Mouse (Mus musculus): Measurements from ENCODE around the gene Nploc4.

Gene Nploc4

GRCm38 (mm10) chr11:120437152-120437856 lies at the start of gene Nploc4:
Nploc4 (minus strand) TSS chr11:120437708.
- DNase-seq (ENCODE audit: extremely low read depth, low read depth) = peak; percentile 51

DNA sequence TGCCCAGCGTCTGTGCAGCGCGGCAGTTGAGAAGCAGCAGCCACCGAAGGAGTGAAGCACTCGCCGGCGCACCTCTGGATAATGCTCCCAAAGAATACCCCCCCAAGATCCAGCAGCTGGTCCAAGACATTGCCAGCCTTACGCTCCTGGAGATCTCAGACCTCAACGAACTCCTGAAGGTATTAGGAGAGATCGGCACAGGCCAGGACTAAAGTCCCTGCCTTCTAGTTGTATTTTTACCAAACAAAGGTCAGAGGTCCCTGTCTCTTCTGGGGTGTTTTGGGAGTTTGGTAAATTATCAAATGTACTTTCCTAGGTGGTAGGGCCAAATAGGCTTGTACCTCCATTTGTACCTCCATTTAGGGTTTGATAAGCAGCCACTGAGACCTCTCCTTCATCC lies 47.7 kb upstream of the Nploc4 start:
- DNase-seq (ENCODE audit: extremely low read depth, low read depth) = no peak

GRCm38 (mm10) chr11:120484265-120484981 lies 46.9 kb upstream of the Nploc4 start, which contains the start of gene Mrpl12:
Mrpl12 (plus strand) TSS chr11:120484613.
- peak; percentile 83 for DNase-seq (ENCODE audit: extremely low read depth, low read depth)

DNA sequence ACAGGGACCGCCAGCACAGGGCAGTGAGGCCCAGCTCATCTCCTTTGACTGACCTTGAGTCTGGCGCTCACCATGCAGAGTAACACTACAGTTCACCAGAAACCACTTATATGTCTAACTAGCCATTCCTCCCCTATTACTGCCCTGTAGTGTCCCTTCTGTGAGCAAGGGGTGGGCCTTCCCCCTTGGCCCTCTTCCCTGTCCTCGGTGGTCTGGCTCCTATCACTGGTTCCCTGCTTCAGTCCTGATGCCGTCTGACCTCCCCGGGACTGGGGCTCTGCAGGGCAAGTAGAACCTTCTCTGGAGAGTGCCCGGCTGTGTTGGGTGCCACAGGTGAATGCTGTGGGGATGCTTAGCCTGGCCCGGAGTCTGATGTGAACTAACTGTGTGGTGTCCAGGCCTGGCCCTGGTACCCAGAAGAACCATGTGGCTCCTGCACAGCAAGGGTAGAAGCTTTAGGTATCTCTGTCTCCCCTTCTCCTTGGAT lies 46.0 kb upstream of the Nploc4 start:
- DNase-seq (ENCODE audit: extremely low read depth, low read depth) = no peak

- DNase-seq (ENCODE audit: extremely low read depth, low read depth) = no peak
These were observed 34.5 kb upstream of the Nploc4 start for GRCm38 (mm10) chr11:120472052-120472451.

DNA sequence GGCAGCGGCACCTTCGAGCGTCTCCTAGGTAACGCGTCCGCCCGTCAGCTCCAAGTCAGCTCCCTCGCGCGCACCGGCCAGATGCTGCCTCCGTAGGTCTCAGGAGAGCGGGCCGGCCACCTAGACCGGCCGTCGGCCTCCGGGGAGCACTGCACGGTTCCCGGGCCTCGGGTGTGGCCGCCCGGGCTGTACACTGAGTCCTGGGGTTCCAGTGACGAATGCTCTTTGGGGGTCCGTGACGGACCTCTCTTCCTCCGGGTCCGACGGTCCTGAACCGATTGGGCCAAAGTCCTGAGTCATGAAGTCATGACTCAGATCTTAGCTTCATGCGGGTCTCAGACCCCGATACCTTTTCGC lies 30.2 kb upstream of the Nploc4 start:
- DNase-seq (ENCODE audit: extremely low read depth, low read depth) = no peak

- peak; percentile 98 for DNase-seq (ENCODE audit: extremely low read depth, low read depth)
These were observed 29.7 kb upstream of the Nploc4 start, which contains the start of gene Arl16 for GRCm38 (mm10) chr11:120467051-120467735. Arl16 (minus strand) TSS chr11:120467607.

- DNase-seq (ENCODE audit: extremely low read depth, low read depth) = no peak
These were observed 28.0 kb upstream of the Nploc4 start for GRCm38 (mm10) chr11:120465521-120465920.

DNA sequence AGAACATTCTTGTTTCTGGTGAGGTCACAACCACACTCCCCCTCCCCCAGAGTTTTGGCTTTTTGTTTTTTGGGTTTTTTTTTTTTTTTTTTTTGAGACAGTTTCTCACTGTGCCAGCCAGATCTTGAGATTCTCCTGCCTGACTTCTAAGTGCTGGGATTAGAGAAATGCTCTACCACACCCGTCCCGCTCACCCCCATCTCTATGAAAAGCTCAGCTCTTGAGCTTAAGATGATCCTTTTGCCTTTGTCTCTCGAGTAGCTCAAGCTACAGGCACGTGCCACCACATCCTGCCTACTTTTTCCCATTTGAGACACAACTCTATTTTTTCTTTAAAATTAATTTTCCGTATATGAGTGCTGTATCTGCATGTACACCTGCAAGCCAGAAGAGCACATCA lies 26.9 kb upstream of the Nploc4 start:
- DNase-seq (ENCODE audit: extremely low read depth, low read depth) = no peak

- DNase-seq (ENCODE audit: extremely low read depth, low read depth) = no peak
These were observed 26.0 kb upstream of the Nploc4 start for GRCm38 (mm10) chr11:120463536-120463935.

DNA sequence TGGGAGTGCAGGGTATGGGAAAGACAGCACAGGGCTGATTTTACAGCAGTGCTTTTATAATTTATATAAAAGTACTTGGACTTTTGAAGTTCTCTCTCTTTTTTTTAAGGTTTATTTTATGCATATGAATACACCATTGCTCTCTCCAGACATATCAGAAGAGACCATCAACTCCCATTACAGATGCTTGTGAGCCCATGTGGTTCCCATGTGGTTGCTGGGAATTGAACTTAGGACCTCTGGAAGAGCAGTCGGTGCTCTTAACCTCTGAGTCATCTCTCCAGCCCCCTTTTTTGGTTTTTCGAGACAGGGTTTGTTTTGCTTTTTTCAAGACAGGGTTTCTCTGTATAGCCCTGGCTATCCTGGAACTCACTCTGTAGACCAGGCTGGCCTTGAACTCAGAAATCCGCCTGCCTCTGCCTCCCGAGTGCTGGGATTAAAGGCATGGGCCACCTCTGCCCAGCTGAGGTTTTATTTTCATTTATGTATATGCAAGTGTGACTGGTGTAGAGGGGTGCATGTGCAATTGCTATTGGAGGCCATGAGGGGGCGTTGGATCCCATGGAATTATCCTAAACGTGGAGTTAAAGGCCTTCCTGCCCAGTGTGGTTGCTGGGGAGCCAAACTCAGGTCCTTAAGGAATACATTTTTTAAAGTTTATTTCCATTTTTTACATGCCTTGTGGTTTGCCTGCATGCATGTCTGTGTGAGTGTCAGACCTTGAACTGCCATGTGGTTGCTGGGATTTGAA lies 21.5 kb upstream of the Nploc4 start:
- no peak for DNase-seq (ENCODE audit: extremely low read depth, low read depth)

DNA sequence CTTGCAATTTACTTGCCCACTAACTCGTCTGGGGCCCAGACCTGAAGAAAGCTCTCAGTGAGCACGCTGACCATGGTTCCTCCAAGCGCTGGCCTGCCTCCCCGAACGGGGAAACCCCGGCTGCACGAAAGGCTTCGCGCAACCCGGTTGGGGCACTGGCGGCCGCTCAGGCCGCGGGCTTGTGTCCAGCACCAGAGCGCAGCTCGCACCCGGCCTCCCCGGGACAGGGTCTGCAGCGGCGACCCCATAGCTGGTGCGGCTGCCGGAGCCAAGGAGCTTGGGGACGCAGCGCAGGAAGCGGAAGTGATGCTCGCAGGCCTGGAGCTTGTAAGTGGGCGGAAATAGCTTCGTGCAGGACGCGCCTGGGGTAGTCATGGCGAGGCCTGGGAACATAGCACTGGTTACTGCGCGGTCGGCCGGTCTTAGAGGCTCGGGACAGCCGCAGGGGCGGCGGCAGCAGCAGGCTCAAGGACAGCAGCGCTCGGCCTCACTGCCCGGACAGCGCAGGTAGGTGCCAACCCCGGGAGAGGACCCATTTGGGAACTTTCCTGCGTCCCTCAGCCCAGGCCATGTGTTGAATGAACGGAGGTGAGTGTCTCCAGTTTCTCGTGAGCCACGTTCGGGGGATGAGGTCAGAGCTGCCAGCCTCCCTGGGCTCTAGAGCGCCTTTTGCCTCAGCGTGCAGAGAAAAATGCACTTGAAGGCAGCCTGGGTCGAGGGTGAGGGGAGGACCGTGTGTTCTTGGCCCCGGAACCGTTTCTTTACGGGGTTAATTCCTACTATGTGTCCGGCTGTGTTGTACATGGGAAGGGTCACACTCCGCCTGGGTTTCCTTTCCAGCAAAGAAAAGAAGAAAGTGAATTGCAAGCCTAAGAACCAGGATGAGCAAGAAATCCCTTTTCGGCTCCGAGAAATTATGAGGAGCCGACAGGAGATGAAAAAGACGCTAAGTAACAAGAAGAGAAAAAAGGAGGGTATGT lies 20.6 kb upstream of the Nploc4 start, which contains the start of the genes Oxld1 and Ccdc137:
Oxld1 (minus strand) TSS at position 297 of the 980 bp plus-strand sequence.
Ccdc137 (plus strand) TSS at position 344 of the 980 bp plus-strand sequence.
- peak; percentile 79 for DNase-seq (ENCODE audit: extremely low read depth, low read depth)

GRCm38 (mm10) chr11:120457370-120457769 lies 19.9 kb upstream of the Nploc4 start:
- DNase-seq (ENCODE audit: extremely low read depth, low read depth) = peak; percentile 59

GRCm38 (mm10) chr11:120455413-120455812 lies 17.9 kb upstream of the Nploc4 start:
- no peak for DNase-seq (ENCODE audit: extremely low read depth, low read depth)

- DNase-seq (ENCODE audit: extremely low read depth, low read depth) = no peak
These were observed 17.5 kb upstream of the Nploc4 start for GRCm38 (mm10) chr11:120454965-120455364.

- no peak for DNase-seq (ENCODE audit: extremely low read depth, low read depth)
These were observed 15.8 kb upstream of the Nploc4 start, which contains the start of gene Pde6g for GRCm38 (mm10) chr11:120453306-120453705. Pde6g (minus strand) TSS chr11:120453500.

GRCm38 (mm10) chr11:120452246-120452645 lies 14.7 kb upstream of the Nploc4 start:
- DNase-seq (ENCODE audit: extremely low read depth, low read depth) = no peak

GRCm38 (mm10) chr11:120447179-120447578 lies 9.7 kb upstream of the Nploc4 start:
- DNase-seq (ENCODE audit: extremely low read depth, low read depth) = no peak

GRCm38 (mm10) chr11:120445475-120445874 lies 8.0 kb upstream of the Nploc4 start:
- no peak for DNase-seq (ENCODE audit: extremely low read depth, low read depth)

DNA sequence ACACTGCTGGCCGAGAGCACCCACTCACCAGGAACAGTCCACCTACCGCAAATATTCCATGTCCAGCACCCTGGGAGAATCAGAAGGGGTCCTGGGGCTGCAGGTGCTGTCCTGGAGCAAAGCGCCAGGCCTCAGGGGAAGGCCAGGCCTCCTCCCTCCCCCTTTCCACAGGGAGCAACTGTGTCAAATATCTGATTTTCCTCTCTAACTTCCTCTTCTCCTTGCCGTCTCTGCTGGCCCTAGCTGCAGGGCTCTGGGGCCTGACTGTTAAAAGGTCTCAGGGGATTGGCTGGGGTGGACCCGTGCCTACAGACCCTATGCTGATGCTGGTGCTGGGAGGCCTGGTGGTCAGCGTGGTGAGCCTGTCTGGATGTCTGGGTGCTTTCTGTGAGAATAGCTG lies 6.6 kb upstream of the Nploc4 start:
- no peak for DNase-seq (ENCODE audit: extremely low read depth, low read depth)
